Comparison of ENCODE assay signal across 16 mouse cellular contexts in genomic region chr7:98195151-98195801, GRCm38 (mm10). TPM values are rescaled to one million over a fixed set of nuclear protein-coding genes. Genes with fewer than 3 reads are reported as not detected.
DNase-seq lines count a peak whose midpoint lies in the region; ATAC-seq lines count a peak whose summit lies in the region.
"Had no signal": no experiment of that assay in that cellular context is flagged by ENCODE, and none has a peak within 500 bp of the region (broad histone marks: within the 10 kb centered on the region; RNA-seq: fewer than 3 reads in every experiment).

No protein-coding gene starts in this region.

- no peaks in the 10 kb centered on the region for H3K9me3 ChIP-seq in heart, embryonic 11.5 days (replicated peaks; ENCODE audit: control insufficient read depth, low read length)
- no peaks in the 10 kb centered on the region for H3K9me3 ChIP-seq in intestine, embryonic 16.5 days (ENCODE audit: control insufficient read depth, low read length)
- H3K9me3 ChIP-seq: embryonic facial prominence, embryonic 12.5 days; forebrain, embryonic 10.5 days; hindbrain, embryonic 15.5 days; kidney, embryonic 15.5 days had no signal

- H3K4me2 ChIP-seq in heart, embryonic 11.5 days = no peak overlapping the region
- H3K4me2 ChIP-seq in intestine, embryonic 16.5 days (ENCODE audit: low read depth, low read length) = no peak overlapping the region

- DNase-seq in heart, postnatal 4 days = peak; percentile 21
- peak; percentile 21 for DNase-seq in retina, embryonic 14.5 days (ENCODE audit: low spot score)
- DNase-seq in retina, postnatal 1 day = no peak
- peak; percentile 76 for DNase-seq in yolk sac, embryonic 10.5 days (ENCODE audit: low spot score)
- no peak for DNase-seq in cerebellum, postnatal 25 days
- DNase-seq in layer of hippocampus, postnatal 36 days = no peak
- DNase-seq: cerebellum, adult 2 months; heart, postnatal 10 days; left cerebral cortex, postnatal 4 days had no signal

- no peak overlapping the region for H3K27ac ChIP-seq in heart, embryonic 11.5 days (ENCODE audit: low read depth, low read length)
- no peak overlapping the region for H3K27ac ChIP-seq in intestine, embryonic 16.5 days (ENCODE audit: low read length)
- H3K27ac ChIP-seq: embryonic facial prominence, embryonic 12.5 days; forebrain, embryonic 10.5 days; hindbrain, embryonic 15.5 days; kidney, embryonic 15.5 days had no signal

- H3K9ac ChIP-seq in heart, embryonic 11.5 days (ENCODE audit: low read depth, low read length) = no peak overlapping the region
- no peak overlapping the region for H3K9ac ChIP-seq in intestine, embryonic 16.5 days (ENCODE audit: low read depth, low read length)
- H3K9ac ChIP-seq: embryonic facial prominence, embryonic 12.5 days; hindbrain, embryonic 15.5 days; kidney, embryonic 15.5 days had no signal

- H3K4me3 ChIP-seq in heart, embryonic 11.5 days (ENCODE audit: low read depth, low read length) = no peak overlapping the region
- H3K4me3 ChIP-seq in intestine, embryonic 16.5 days (ENCODE audit: low read length) = no peak overlapping the region

- H3K27me3 ChIP-seq in heart, embryonic 11.5 days (ENCODE audit: control insufficient read depth, insufficient read depth, low read length) = peaks cover 57% of the 10 kb centered on the region
- peaks cover 28% of the 10 kb centered on the region for H3K27me3 ChIP-seq in intestine, embryonic 16.5 days (replicated peaks; ENCODE audit: control insufficient read depth, insufficient read depth, low read length)

- no peak for ATAC-seq in heart, embryonic 11.5 days (replicated peaks; ENCODE audit: insufficient number of reproducible peaks, low FRiP score, low TSS enrichment)
- peak; percentile 73 for ATAC-seq in intestine, embryonic 16.5 days

- 29% methylated on average over 10 of the region's 10 CpGs for WGBS in heart, embryonic 11.5 days (ENCODE audit: insufficient replicate concordance)
- WGBS in intestine, embryonic 16.5 days = 32% methylated on average over 10 of the region's 10 CpGs

- H3K36me3 ChIP-seq in heart, embryonic 11.5 days (ENCODE audit: control insufficient read depth, insufficient read depth, low read length) = no peaks in the 10 kb centered on the region
- H3K36me3 ChIP-seq in intestine, embryonic 16.5 days (ENCODE audit: control insufficient read depth, insufficient read depth, low read length) = no peaks in the 10 kb centered on the region
- H3K36me3 ChIP-seq: embryonic facial prominence, embryonic 12.5 days; forebrain, embryonic 10.5 days; hindbrain, embryonic 15.5 days; kidney, embryonic 15.5 days had no signal

- peaks cover 13% of the 10 kb centered on the region for H3K4me1 ChIP-seq in heart, embryonic 11.5 days (ENCODE audit: control insufficient read depth, insufficient read depth, low read length)
- H3K4me1 ChIP-seq in intestine, embryonic 16.5 days (ENCODE audit: control insufficient read depth, insufficient read depth, low read length) = peaks cover 24% of the 10 kb centered on the region

RNA-seq across cellular contexts. Expression of gene B3gnt6, which starts 4.0 kb away (rescaled TPM):
- not detected for total RNA-seq in heart, postnatal 4 days (2021)
- 0.21 TPM in 1 of 2 replicates, not detected in the other for polyA plus RNA-seq in heart, embryonic 11.5 days (2014; fragmentation: Nextera tagmentation; extraction: Ambion mirVana)
- 0.15 TPM in 1 of 2 replicates, not detected in the other for polyA plus RNA-seq in intestine, embryonic 16.5 days (2015; fragmentation: Nextera tagmentation; extraction: Ambion mirVana)
- under 1 TPM; 0.25 to 0.42 TPM for total RNA-seq in layer of hippocampus, postnatal 36 days (2021)
- total RNA-seq: heart, postnatal 10 days; layer of hippocampus, postnatal 25 days had no signal
- polyA plus RNA-seq: embryonic facial prominence, embryonic 12.5 days; forebrain, embryonic 10.5 days had no signal

RNA-seq across cellular contexts. Expression of gene Capn5, which starts 17.2 kb away (rescaled TPM):
- 1 to 10 TPM; 2.0 to 2.2 TPM for total RNA-seq in heart, postnatal 4 days (2021)
- 5.8 and 6.4 TPM in 2 replicates for polyA plus RNA-seq in heart, embryonic 11.5 days (2014; fragmentation: Nextera tagmentation; extraction: Ambion mirVana)
- 10.2 and 10.9 TPM in 2 replicates for polyA plus RNA-seq in intestine, embryonic 16.5 days (2015; fragmentation: Nextera tagmentation; extraction: Ambion mirVana)
- 10 to 100 TPM; 48.6 to 48.8 TPM for total RNA-seq in layer of hippocampus, postnatal 36 days (2021)

RNA-seq across cellular contexts. Expression of gene Omp, which starts 50.0 kb away (rescaled TPM):
- total RNA-seq in heart, postnatal 4 days (2021) = under 1 TPM in 1 of 2 experiments, not detected in 1; 0.11 TPM
- polyA plus RNA-seq in heart, embryonic 11.5 days (2014; fragmentation: Nextera tagmentation; extraction: Ambion mirVana) = 0.37 and 0.47 TPM in 2 replicates
- polyA plus RNA-seq in intestine, embryonic 16.5 days (2015; fragmentation: Nextera tagmentation; extraction: Ambion mirVana) = 0.37 TPM in 2 replicates
- total RNA-seq in layer of hippocampus, postnatal 36 days (2021) = 1 to 10 TPM; 1.1 to 1.2 TPM

Comparison
In these comparisons a context has a peak if more than half of its experiments do, and no peak if none do; other contexts are left out.
1. DNase-seq: peak in heart, postnatal 4 days (single experiment), retina, embryonic 14.5 days (single experiment) and yolk sac, embryonic 10.5 days (single experiment); none in retina, postnatal 1 day (single experiment), cerebellum, postnatal 25 days (0 of 2) and layer of hippocampus, postnatal 36 days (0 of 2).
2. RNA of gene Capn5, which starts 17.2 kb away (total RNA-seq): 48.6 to 48.8 TPM in layer of hippocampus, postnatal 36 days; 2.0 to 2.2 TPM in heart, postnatal 4 days; every median in the first group is over 10 times any median in the second.